Comparison of ENCODE assay signal across 8 mouse cellular contexts in the genomic region with DNA sequence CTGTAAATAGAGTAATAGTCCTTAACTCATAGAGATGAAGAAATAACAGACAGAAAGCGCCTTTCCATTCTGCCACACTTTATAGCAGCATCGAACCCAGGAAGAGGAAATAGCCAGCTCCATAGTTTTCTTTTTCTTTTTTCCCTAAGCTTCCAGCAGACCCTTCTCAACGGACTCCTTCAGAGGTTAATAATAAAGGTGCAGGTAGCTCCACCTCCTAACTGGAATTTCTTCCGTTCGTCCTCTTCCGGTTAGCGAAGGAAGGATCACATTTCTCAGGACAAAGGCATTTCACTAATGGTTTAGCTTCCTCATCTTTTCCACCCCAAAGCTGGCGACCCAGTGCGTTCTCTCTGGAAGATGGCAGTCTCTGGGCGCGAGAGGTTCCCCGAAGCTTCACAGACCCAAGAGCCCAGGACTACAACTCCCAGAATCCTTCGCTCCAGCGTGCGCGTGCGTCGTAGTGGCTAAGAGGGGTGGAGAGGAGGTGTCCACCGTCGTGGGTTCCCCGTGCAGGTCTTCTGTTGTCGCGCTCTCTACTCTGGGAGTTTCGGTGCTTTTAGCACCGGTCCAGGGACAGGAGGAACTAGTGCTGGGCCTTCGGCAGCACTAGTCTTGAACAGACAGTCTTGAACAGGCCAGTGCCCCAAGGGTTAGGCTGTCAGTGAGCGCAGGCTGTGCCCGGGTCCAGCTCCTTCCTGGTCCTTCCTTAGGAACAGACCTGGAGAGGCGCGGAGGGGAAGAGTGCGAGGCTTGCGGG. TPM values are rescaled to one million over a fixed set of nuclear protein-coding genes. Genes with fewer than 3 reads are reported as not detected.
DNase-seq lines count a peak whose midpoint lies in the region; ATAC-seq and TF ChIP-seq lines count a peak whose summit lies in the region.

A gene (plus strand): TSS at position 254 of the 760 bp plus-strand sequence.

- H3K9ac ChIP-seq in ES-Bruce4 (ENCODE audit: low read depth, poor library complexity, severe bottlenecking) = peak within 1 kb of the TSS; percentile 63
- H3K9ac ChIP-seq in forebrain, embryonic 14.5 days (ENCODE audit: low read length) = peak within 1 kb of the TSS; percentile 73
- peak within 1 kb of the TSS; percentile 81 for H3K9ac ChIP-seq in neural tube, embryonic 15.5 days (replicated peaks)

- no peak for TF ChIP-seq EP300 in ES-Bruce4 (IDR thresholded peaks at IDR 0.05; ENCODE audit: insufficient read depth, low read depth, low read length)

- no peak for TF ChIP-seq CTCF in ES-Bruce4 (IDR thresholded peaks at IDR 0.05; ENCODE audit: low read depth, low read length)

- H3K36me3 ChIP-seq in ES-Bruce4 (ENCODE audit: control insufficient read depth, insufficient read depth, low read length, poor library complexity, severe bottlenecking) = peaks cover 3% of the 10 kb centered on the region; the same call in 1 of the 2 replicates
- H3K36me3 ChIP-seq in forebrain, embryonic 14.5 days (ENCODE audit: control insufficient read depth, insufficient read depth, low read length) = peaks cover 17% of the 10 kb centered on the region
- H3K36me3 ChIP-seq in neural tube, embryonic 15.5 days = peaks cover 21% of the 10 kb centered on the region

- under 1% methylated on average over 32 of the region's 32 CpGs for WGBS in forebrain, embryonic 14.5 days
- WGBS in neural tube, embryonic 15.5 days = 1% methylated on average over 32 of the region's 32 CpGs

- peak within 1 kb of the TSS; percentile 96 for H3K4me3 ChIP-seq in ES-Bruce4 (ENCODE audit: low read depth, low read length)
- peak within 1 kb of the TSS; percentile 78 for H3K4me3 ChIP-seq in forebrain, embryonic 14.5 days (ENCODE audit: low read depth, low read length)
- H3K4me3 ChIP-seq in neural tube, embryonic 15.5 days (replicated peaks) = peak within 1 kb of the TSS; percentile 80

- H3K4me2 ChIP-seq in forebrain, embryonic 14.5 days (ENCODE audit: low read length) = peak within 1 kb of the TSS; percentile 89
- H3K4me2 ChIP-seq in neural tube, embryonic 15.5 days = peak within 1 kb of the TSS; percentile 95

- intact Hi-C loops in heart, postnatal 14 days (cut with DNase I) = no loop called here

- H3K27me3 ChIP-seq in ES-Bruce4 (ENCODE audit: control insufficient read depth, insufficient read depth, low read length, poor library complexity, severe bottlenecking) = no peaks in the 10 kb centered on the region
- H3K27me3 ChIP-seq in forebrain, embryonic 14.5 days (replicated peaks; ENCODE audit: control insufficient read depth, insufficient read depth, low read length) = no peaks in the 10 kb centered on the region
- no peaks in the 10 kb centered on the region for H3K27me3 ChIP-seq in neural tube, embryonic 15.5 days (replicated peaks)

- TF ChIP-seq POLR2A in ES-Bruce4 (IDR thresholded peaks at IDR 0.05; ENCODE audit: insufficient read depth, low read length) = no peak

- no peaks in the 10 kb centered on the region for H3K4me1 ChIP-seq in ES-Bruce4 (ENCODE audit: control insufficient read depth, insufficient read depth, low read length)
- H3K4me1 ChIP-seq in forebrain, embryonic 14.5 days (ENCODE audit: control insufficient read depth, insufficient read depth, low read length) = peaks cover 13% of the 10 kb centered on the region
- peaks cover 31% of the 10 kb centered on the region for H3K4me1 ChIP-seq in neural tube, embryonic 15.5 days

- DNase-seq in forebrain, embryonic 14.5 days (ENCODE audit: low spot score) = peak; percentile 96
- DNase-seq in heart, postnatal 14 days = peak; percentile 89 to 93
- peak; percentile 92 for DNase-seq in layer of hippocampus, adult 11-12 months (ENCODE audit: low spot score)
- DNase-seq in lung, adult 18-20 months = peak; percentile 91 to 93
- DNase-seq in testis, postnatal 14 days (ENCODE audit: low spot score) = peak; percentile 92

- peak; percentile 92 for ATAC-seq in cerebellum, adult (ENCODE audit: insufficient number of reproducible peaks, low FRiP score, low TSS enrichment)
- peak; percentile 93 for ATAC-seq in forebrain, embryonic 14.5 days
- peak; percentile 94 for ATAC-seq in neural tube, embryonic 15.5 days (ENCODE audit: low FRiP score)

- no peaks in the 10 kb centered on the region for H3K9me3 ChIP-seq in ES-Bruce4 (replicated peaks; ENCODE audit: control insufficient read depth, insufficient read depth, low read length, poor library complexity, severe bottlenecking)
- no peaks in the 10 kb centered on the region for H3K9me3 ChIP-seq in forebrain, embryonic 14.5 days (replicated peaks; ENCODE audit: control insufficient read depth, low read length)
- H3K9me3 ChIP-seq in neural tube, embryonic 15.5 days (replicated peaks) = no peaks in the 10 kb centered on the region

- 0 out of 2 replicates have a peak within 1 kb of the TSS, but pooled peaks have one; percentile 12 for H3K27ac ChIP-seq in ES-Bruce4 (ENCODE audit: insufficient read depth, low read length)
- peak within 1 kb of the TSS; percentile 83 for H3K27ac ChIP-seq in forebrain, embryonic 14.5 days (ENCODE audit: low read depth, low read length)
- peak within 1 kb of the TSS; percentile 91 for H3K27ac ChIP-seq in neural tube, embryonic 15.5 days (replicated peaks)

RNA-seq across cellular contexts. Expression of the gene that starts here (rescaled TPM):
- polyA plus RNA-seq in ES-Bruce4 (2011; ENCODE audit: insufficient read depth, insufficient read length, low read depth, missing spikeins) = 9.7 and 10.7 TPM in 2 replicates
- polyA plus RNA-seq in forebrain, embryonic 14.5 days (2014; fragmentation: Nextera tagmentation; extraction: Ambion mirVana) = 12.7 and 16.4 TPM in 2 replicates
- total RNA-seq in heart, postnatal 14 days (2021) = 1 to 10 TPM; 8.1 to 8.4 TPM
- polyA plus RNA-seq in neural tube, embryonic 15.5 days (2015; fragmentation: Nextera tagmentation; extraction: Ambion mirVana) = 14.3 and 15.0 TPM in 2 replicates

Comparison
In these comparisons a context has a peak if more than half of its experiments do, and no peak if none do; other contexts are left out.
1. Peak in every context shown above with its lines: DNase-seq, ATAC-seq, H3K4me3 ChIP-seq and H3K27ac ChIP-seq.
2. H3K27ac ChIP-seq: peak in every context shown above with its lines; median percentile 91 in neural tube, embryonic 15.5 days; 83 in forebrain, embryonic 14.5 days; 12 in ES-Bruce4.